Mouse (Mus musculus): ENCODE results near the gene Cyp2t4.

The Cyp2t4 gene

GRCm38 (mm10) chr7:27162780-27163449 lies 9.4 kb downstream of the Cyp2t4 start:
- no peak for DNase-seq

GRCm38 (mm10) chr7:27163450-27163805 lies 9.9 kb downstream of the Cyp2t4 start:
- DNase-seq = no peak

DNA sequence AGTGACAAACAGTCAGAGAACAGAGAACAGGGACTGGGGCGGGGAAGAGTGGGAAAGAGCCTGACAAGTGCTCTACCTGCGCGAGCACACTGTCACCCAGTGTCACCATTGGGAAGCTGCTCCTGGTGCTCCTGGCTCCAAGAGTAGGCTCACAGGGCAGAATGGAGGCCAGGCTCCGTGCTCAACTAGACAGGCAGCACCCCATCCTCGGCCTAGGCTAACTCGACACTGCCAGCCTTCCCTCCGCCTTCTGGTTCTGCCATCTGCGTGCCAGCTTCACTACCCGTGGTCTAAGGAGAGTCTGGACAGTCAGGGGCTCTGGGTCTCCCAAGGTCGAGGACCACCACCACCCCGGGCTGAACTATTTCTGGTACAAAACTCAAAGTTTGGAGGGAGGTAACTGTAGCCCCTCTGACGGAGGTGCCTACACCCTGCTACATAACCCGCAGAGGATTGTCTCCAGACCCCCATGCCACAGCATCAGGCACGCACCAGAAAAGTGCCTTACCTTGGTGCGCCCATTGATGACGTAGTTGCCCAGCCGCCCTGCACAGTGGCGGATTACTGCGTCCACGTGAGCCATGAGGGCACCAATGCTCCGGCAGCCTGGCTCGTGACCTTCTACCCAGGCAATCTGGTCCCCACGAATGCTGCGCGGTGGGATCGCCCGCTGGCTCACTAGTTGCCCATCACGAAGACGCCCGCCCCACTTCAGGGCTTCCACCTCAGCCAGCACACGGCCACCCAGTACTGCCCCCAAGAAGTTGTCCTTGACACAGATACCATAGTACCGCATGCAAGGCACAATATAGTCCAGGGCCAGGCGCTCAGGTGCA lies 10.8 kb downstream of the Cyp2t4 start:
- no peak for DNase-seq

- no peak for DNase-seq
Observed at GRCm38 (mm10) chr7:27165007-27165655, 11.6 kb downstream of the Cyp2t4 start.

GRCm38 (mm10) chr7:27165696-27166095 lies 12.2 kb downstream of the Cyp2t4 start:
- DNase-seq = no peak

GRCm38 (mm10) chr7:27166229-27166613 lies 12.7 kb downstream of the Cyp2t4 start:
- DNase-seq = peak; percentile 76

- DNase-seq = peak; percentile 93
Observed at GRCm38 (mm10) chr7:27166614-27167474, 13.3 kb downstream of the Cyp2t4 start, which contains the start of gene Egln2. TSS of gene Egln2 (minus strand) at chr7:27166802.

GRCm38 (mm10) chr7:27167475-27168094 lies 14.1 kb downstream of the Cyp2t4 start:
- DNase-seq = no peak

DNA sequence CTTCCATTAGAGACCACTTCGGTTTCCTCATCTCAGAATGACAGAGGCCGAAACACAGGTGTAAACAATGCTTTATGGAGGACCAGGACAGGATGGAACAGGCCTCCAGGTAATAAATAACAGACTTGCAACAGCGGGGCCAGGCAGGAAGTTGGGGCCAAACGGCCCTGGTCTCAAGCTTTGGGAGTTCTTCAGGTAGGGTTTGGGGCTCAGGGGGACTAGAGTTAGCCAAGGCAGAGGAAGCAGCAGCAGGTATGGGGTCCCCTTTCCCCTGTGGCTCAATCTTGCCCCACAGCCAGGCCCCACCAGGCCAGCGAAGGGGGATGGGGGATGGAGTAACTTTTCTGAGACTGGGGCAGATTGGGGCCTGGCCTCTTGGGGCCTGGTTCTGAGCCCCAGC lies 14.9 kb downstream of the Cyp2t4 start:
- DNase-seq = no peak

- no peak for DNase-seq
Observed at GRCm38 (mm10) chr7:27170981-27171380, 17.5 kb downstream of the Cyp2t4 start.

DNA sequence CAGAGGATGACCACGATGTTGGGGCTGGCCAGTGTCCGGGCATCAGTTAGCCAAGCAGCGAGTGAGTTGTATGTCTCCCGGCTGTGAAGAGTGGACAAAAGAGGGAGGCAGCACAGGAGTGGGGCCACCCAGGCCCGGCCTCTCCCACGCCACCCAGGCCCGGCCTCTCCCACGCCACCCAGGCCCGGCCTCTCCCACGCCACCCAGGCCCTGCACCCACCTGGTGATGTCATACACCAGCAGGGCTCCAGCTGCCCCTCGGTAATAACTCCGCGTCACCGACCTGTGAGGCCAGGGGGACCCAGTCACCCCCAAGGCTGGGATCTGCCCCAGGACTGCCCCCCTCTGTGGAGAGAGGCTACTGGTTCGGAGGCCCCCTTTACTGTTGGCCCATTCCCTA lies 21.0 kb downstream of the Cyp2t4 start:
- no peak for DNase-seq

DNA sequence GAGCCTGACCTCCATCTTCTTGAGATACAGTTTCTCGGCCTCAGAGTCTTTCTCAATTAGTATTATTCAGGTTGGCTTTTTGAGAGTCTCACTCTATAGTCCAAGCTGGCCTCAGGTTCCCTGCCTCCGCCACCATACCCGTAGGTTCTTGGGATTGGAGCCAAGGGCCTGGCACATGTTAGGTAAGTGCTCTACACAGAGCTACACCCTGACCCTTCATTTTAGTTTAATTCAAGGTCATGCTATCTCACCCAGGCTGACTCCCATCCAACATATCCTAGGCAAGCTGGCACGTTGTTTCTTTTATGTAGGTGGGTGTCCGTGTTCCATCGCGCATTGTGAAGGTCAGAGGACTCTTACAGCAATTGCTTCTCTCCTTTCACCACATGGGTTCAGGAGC lies 21.4 kb downstream of the Cyp2t4 start:
- DNase-seq = no peak

DNA sequence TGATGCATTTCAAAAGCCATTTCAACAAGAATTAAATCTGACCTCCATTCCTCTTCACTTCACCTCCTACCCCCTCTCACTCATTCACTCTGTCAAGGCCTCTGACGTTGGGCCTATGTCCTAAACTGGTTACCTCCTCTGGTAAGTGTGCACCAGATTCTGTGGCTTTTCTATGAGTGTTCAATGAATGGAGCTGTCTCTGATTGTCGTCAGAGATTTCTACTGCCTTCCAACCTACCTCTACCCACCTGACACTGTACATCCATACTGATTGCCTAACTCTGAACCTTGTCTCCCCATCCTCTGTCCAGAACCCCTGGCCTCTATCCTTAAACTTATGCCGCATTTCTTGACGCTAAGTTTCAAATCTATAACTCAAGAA lies 24.4 kb downstream of the Cyp2t4 start:
- DNase-seq = no peak

- peak; percentile 100 for DNase-seq
Observed at GRCm38 (mm10) chr7:27178324-27179216, 25.1 kb downstream of the Cyp2t4 start, which contains the start of gene Rab4b. TSS of gene Rab4b (minus strand) at chr7:27178896.

DNA sequence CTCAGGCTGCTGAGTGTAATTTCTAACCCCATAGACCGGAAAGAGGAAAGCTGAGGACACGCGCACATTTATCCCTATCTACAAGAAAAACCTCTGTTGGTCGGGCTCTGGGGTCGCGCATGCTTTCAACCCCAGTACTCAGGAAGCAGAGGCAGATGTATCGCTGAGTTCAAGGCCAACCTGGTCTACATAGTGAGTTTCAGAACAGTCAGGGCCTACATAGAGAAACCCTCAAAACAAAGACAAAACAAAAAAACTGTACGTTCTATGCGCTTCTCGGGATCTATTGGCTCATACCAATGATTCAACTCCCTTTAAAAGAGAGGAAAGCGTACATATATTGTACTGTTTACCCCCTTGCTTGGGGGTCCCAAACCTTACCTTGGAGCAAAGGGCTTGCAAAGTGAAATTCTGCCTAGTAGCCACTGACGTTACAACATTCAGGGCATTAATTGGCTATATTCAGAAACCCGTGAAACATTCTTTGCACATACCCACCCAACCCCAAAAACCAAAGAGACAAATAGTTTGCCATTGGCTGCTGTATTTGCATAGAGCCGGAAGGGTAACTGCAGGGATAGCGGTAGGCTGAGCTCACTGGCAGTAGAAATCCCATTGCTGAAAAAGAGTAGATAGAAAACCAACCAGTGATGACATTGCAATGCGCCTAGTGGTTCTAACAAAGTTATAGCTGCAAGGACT lies 25.9 kb downstream of the Cyp2t4 start:
- DNase-seq = no peak

GRCm38 (mm10) chr7:27180036-27180435 lies 26.5 kb downstream of the Cyp2t4 start:
- no peak for DNase-seq

DNA sequence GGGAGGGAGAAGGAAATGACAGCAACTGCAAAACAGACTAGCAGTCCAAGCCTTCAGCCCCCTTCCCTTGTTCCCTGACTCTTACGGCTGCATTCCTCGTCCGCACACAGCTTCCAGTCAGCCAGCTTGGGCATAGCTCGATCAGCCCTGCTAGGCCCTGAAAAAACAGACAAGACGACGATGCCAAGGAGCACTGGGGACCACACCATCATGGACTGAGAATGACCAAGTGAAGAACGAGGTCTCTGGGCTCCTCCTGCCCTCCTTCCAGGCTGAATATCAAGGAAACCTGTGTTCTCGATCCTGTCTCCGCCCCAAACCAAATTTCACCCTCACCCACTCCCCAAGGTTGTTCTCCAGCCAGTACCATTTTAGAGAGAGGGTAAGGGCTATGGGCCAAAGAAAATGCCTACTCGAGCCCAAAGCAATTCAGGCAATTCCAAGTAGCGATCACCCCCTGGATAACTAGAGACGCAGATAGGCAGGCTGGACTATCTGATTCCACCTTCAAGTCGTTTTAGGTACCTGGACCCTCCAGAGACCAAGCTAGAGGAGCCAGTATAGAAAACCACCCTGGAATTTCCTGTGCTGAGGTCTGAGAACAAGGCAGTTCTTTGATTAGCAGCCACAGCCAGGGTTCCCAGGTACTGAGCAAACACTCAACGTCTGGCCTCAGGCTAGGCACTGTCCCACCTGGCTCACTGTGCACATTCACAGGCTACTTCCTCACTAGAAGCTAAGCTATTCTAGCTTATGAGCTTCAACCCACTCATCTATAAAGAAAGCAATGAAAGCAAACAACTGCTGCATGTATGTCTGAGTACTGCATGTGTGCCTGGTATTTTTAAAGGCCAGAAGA lies 27.6 kb downstream of the Cyp2t4 start, which contains the start of the genes Gm21983 and Mia:
TSS of gene Gm21983 (minus strand) at position 250 of the 859 bp plus-strand sequence.
TSS of gene Mia (minus strand) at position 321 of the 859 bp plus-strand sequence.
- DNase-seq = no peak

DNA sequence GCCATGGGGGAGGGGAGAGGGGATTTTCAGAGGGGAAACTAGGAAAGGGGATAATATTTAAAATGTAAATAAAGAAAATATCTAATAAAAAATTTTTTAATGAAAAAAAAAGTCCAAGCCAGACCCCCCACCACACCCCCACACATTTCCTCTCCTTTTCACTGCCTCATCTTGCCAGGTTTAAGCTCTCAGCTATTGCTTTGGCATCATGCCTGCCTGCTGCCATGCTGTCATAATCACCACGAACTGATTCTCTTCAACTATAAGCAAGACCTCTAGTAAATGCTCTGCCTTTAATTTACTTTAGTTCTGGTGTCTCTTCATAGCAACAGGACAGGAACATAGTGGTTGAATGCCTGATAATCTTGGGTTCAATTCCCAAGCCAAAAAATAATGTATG lies 29.0 kb downstream of the Cyp2t4 start:
- no peak for DNase-seq

GRCm38 (mm10) chr7:27184964-27185363 lies 31.4 kb downstream of the Cyp2t4 start:
- no peak for DNase-seq

All from right cerebral cortex, postnatal 25 days (tissue).